Mouse (Mus musculus): ENCODE results near the gene Tbc1d30. TPM values are rescaled to one million over a fixed set of nuclear protein-coding genes. Genes with fewer than 3 reads are reported as not detected.
A peak's percentile ranks its signal among the peaks of the same experiment; 100 is the strongest.

Tbc1d30 gene
- total RNA-seq, 2 experiments from 2014 or later: 2.0 to 3.0 TPM

- DNase-seq (ENCODE audit: low spot score): no peak
- intact Hi-C loops (cut with DNase I): no loop called here
These were observed 74.0 kb downstream of the Tbc1d30 start for GRCm38 (mm10) chr10:121277022-121277471.

DNA sequence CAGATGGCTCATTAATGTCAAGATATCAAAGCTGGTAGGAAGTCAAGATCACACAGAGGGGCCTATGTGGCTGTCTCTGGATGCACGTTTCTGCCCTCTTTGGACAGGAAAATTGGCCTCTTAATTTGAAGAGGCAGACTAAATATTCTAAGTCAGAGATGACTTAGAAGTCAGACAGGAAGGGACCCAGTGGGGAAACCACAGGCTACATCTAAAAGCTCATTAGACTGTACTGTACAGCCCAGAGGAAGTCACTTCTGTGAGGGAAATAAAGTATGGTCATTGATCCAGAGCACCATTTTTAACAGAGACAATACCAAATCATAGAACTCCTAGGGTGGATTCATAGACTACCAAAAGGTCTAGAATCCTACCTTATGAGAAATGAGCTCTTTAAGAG is 76.1 kb downstream of the Tbc1d30 start:
- DNase-seq (ENCODE audit: low spot score): no peak
- intact Hi-C loops (cut with DNase I): no loop called here

DNA sequence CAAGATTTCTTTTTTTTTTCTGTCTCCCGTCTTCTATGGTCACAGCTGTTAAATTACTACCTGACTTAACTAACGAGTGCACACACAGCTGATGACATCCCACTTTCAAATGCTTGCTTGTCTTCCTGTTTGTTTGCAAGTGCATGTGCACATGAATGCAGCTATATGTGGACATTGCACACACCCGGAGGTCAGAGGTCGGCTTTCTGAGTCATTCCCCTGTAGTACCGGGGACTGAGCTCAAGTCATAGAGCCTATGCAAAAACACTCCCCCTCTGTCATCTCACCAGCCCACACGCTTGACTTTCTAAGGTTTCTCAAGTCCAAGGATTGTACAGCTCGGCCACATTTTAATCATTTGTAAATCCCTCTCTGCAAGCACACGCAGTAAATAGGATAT is 80.1 kb downstream of the Tbc1d30 start:
- intact Hi-C loops (cut with DNase I): no loop called here

DNA sequence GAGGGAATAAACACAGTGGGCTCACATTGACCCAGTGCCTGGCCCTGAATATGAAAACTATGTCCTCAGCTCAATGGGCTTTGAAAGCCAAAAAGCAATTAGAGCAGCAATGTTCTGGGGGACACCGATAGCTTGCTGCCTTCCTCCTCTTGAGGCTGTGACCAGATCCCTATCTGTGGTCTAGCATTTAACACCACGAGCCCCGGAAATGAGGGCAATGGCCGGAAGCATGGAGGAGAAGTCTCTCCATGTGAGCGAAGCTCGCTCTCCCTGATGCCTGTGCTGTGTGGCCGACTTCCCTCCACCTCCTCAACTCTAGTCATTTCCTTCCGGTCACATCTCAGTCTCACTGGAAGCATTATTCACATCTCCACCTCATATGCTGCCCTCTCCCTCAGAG is 82.3 kb downstream of the Tbc1d30 start:
- no peak for DNase-seq (ENCODE audit: low spot score)
- intact Hi-C loops (cut with DNase I): no loop called here

More for the DNA sequence above, 80.1 kb downstream of the Tbc1d30 start:
- DNase-seq (ENCODE audit: low spot score): no peak

DNA sequence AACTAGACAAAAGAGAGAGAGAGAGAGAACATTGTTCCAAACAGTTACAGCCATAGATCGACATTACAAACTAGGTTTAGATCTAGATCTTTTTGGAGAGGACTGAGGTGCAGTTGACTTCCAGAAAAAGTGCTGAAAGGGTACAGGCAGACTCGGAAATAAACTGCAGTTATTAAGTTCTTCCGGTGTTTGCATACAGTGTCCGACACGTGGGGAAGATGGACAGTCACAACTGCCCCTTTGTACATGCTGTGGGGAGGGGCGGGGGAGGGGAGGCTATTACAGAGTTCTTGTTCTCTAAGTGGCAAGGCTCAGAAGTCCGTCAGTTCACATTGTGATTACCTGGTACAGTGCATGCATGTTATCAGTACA is 86.9 kb downstream of the Tbc1d30 start:
- DNase-seq (ENCODE audit: low spot score): no peak
- intact Hi-C loops (cut with DNase I): no loop called here

- no peak for DNase-seq (ENCODE audit: low spot score)
- intact Hi-C loops (cut with DNase I): no loop called here
These were observed 87.4 kb downstream of the Tbc1d30 start for GRCm38 (mm10) chr10:121263520-121264203.

GRCm38 (mm10) chr10:121262206-121262605 is 88.9 kb downstream of the Tbc1d30 start:
- intact Hi-C loops (cut with DNase I): no loop called here

DNA sequence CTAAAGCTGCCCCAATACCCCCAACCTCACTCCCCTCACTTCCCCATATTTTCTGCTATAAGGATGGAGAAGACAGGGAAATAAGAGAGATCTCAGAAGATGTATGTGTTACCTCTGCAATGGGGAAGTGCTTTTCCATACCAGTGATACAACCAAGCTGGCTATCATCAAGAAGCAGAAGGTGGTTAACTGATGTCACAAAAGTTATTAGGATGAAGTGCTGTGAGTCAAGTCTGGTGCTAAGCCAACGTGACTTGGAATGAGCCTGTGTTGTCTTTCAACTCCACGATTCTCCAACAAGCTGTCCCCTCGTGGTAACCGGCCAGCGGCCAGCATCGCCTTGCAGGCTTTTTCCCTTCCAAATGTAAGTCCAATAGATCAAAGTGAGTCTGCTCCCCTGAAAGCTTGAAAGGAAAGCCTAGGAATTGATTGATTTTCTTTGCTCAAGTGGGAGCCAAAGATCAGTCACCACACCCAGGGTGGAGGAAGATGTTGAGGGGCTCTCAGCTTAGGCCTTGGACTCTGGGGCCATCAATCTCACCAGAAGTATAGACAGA is 90.0 kb downstream of the Tbc1d30 start:
- intact Hi-C loops (cut with DNase I): no loop called here
- DNase-seq (ENCODE audit: low spot score): no peak

More at GRCm38 (mm10) chr10:121262206-121262605, 88.9 kb downstream of the Tbc1d30 start:
- DNase-seq (ENCODE audit: low spot score): no peak

DNA sequence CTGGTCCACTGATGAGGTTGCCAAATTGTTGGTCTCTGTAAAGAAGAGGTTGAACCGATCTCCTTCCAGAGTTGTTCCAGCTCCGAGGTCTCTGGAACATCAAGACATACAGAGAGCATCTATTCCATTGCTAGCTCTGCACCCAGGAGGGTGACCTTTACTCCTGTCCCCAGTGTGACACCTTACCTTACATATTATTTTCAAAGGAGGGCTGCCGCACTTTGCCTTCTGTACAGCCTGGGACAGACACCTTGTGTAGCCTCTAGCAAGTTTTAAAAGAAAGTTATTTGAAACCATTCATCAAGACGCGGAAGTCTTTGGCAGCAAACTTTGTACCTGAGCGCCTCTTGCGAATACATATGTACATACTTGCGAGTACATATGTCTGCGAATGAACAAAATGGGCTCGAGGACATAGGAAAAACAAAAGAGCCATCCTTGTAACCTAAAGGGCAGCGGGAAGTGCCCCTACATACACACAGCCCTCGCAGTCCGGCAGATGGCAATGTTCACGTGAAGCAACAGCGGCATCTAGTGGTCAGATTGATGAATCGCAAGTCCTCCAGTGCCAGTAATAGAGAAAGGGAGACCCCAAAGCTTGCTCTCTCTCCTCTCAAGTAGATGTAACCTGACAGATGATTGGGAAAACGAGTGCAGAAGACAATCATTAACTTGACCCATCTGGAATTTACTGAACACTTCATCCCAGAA is 94.8 kb downstream of the Tbc1d30 start:
- DNase-seq (ENCODE audit: low spot score): no peak
- intact Hi-C loops (cut with DNase I): loop anchor here (2.0 to 10.0 kb wide), 6 partner anchors 131 to 1001 kb away; partner anchors contain the start of gene Wif1

- DNase-seq (ENCODE audit: low spot score): no peak
- intact Hi-C loops (cut with DNase I): loop anchor here (5.0 to 10.0 kb wide), 4 partner anchors 208 to 1001 kb away; partner anchors contain the start of gene Wif1
These were observed 95.6 kb downstream of the Tbc1d30 start for GRCm38 (mm10) chr10:121255465-121255864.

GRCm38 (mm10) chr10:121254343-121254742 is 96.7 kb downstream of the Tbc1d30 start:
- DNase-seq (ENCODE audit: low spot score): no peak
- intact Hi-C loops (cut with DNase I): loop anchor here (10.0 kb wide), 2 partner anchors 380 to 1000 kb away; no protein-coding TSS in a partner anchor

DNA sequence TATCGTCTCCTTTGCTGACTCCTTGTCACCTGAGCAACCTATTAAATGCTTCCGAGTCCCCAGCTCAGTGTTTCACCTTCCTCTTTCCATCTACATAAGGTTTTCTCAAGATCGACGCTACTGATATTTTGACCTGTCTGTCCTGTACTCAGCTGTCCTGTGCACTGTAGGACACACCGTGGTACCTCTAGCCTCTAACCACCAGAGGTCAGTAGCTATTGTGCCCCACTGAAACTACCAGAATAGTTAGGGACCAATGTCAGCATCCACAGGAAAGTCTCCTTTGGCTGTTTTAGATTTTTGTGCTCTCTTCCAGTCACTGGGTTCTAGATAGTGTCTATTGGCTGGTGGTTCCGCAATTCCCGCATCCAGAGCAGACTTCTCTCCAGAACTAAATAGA is 98.3 kb downstream of the Tbc1d30 start:
- intact Hi-C loops (cut with DNase I): loop anchor here (10.0 kb wide), 2 partner anchors 378 to 998 kb away; no protein-coding TSS in a partner anchor
- DNase-seq (ENCODE audit: low spot score): no peak

DNA sequence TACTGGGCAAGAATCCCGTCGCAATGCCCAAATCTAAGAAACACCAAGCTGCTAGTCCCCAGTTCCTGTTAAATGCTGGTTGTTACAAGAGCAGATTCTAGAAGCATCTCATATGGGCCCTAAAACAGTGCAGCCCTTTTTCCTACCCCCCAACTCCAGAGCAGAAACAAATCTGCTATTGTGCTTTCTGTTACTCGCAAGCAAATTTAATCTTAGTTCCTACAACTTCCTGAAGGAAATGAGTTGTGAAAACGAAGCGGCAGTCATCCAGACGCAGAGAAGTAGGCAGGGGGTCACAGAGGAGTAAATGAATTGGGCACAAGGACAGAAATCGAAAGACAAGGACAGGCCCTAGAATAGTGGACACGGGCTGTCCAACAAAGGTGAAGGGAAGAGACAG is 99.9 kb downstream of the Tbc1d30 start:
- DNase-seq (ENCODE audit: low spot score): no peak
- intact Hi-C loops (cut with DNase I): loop anchor here (10.0 kb wide), 2 partner anchors 376 to 996 kb away; no protein-coding TSS in a partner anchor

DNA sequence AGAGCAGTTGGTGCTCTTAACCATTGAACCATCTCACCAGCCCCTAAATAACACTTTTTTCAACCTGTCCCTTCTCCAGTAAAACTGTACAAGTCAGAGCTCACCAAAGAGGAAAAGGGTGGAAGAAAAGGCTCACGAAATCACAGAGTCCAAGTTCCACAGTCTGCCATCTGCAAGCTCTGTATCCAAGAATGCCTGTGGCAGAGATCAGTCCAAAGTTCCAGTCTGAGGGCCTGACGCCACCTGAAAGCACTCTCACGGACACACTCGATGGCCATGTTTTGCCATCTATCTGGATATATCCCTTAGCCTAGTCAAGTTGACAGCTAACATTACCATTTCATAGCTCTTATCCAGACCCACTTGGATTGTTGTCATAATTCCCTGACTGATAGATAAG is 101.3 kb downstream of the Tbc1d30 start:
- intact Hi-C loops (cut with DNase I): loop anchor here (10.0 kb wide), 2 partner anchors 375 to 995 kb away; no protein-coding TSS in a partner anchor
- no peak for DNase-seq (ENCODE audit: low spot score)

DNA sequence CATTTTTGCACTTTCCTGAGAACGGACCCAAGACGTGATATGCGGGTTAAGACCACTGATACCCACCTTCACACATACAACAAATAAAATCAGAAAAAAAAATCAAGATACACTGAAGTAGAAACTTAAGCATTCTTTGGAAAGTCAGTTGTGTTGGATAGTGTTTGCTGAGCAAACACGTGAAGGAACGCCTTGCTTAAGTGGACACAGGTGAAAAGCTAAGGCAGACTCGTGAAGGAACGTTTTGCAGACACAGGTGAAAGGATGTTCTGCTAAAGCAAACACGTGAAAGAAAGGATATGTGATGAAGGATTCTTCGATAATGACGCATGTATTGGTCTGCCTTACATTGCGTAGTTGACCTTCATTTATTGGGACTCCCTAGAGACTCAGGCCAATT is 103.5 kb downstream of the Tbc1d30 start:
- no peak for DNase-seq (ENCODE audit: low spot score)

DNA sequence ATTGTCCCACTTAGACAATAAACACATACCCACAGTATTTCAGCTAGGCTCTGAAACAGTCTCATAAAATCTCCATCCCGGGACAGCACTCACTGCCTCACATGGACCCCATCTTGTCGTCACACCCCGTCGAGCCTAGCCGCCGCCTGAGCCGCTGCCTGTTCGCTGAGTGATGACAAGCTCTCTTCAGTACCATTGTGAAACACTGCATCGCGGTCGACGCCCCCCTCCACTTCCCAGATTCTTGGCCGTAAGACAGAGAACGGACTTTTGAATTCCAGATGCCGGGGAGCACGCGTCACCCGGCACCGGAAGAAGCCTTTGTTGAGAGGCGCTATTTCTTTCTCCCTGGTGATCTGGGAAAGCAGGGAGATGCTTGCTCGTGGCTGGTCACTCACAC is 104.1 kb downstream of the Tbc1d30 start:
- DNase-seq (ENCODE audit: low spot score): peak; percentile 15
- intact Hi-C loops (cut with DNase I): no loop called here

More for the DNA sequence above, 103.5 kb downstream of the Tbc1d30 start:
- intact Hi-C loops (cut with DNase I): no loop called here

- intact Hi-C loops (cut with DNase I): no loop called here
These were observed 107.5 kb downstream of the Tbc1d30 start for GRCm38 (mm10) chr10:121243373-121244207.

DNA sequence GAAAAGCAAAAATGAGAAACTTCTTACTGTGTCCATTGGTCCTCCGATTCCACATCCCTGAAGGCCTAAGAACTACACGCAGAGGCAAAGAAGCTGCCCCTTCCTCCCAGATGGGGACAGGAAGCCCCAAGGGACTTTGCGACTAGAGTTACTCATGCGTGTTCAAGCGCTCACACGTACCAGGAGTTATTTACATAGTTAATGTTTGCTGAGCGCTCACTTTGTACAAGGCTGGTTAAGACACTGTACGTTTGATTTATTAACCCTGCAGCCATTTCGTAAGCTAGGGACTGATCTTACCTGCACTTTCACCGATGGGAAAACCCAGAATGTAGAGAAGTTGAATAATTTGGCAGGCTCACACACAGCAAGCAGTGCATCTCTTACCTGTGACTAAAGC is 108.5 kb downstream of the Tbc1d30 start:
- no peak for DNase-seq (ENCODE audit: low spot score)
- intact Hi-C loops (cut with DNase I): no loop called here

More at GRCm38 (mm10) chr10:121243373-121244207, 107.5 kb downstream of the Tbc1d30 start:
- no peak for DNase-seq (ENCODE audit: low spot score)

- no peak for DNase-seq (ENCODE audit: low spot score)
- intact Hi-C loops (cut with DNase I): no loop called here
These were observed 112.0 kb downstream of the Tbc1d30 start for GRCm38 (mm10) chr10:121239065-121239464.

GRCm38 (mm10) chr10:121238551-121238950 is 112.5 kb downstream of the Tbc1d30 start:
- no peak for DNase-seq (ENCODE audit: low spot score)
- intact Hi-C loops (cut with DNase I): no loop called here

Data from heart, postnatal 25 days (tissue).